Mouse (Mus musculus): ENCODE measurements around the gene Gpt2. TPM values are rescaled to one million over a fixed set of nuclear protein-coding genes. Genes with fewer than 3 reads are reported as not detected.

The Gpt2 gene
- polyA plus RNA-seq, 1 experiment = 11.3 TPM

- H3K27ac ChIP-seq (ENCODE audit: insufficient read depth, low read depth, low read length) = no peak overlapping the region
- H3K4me1 ChIP-seq (ENCODE audit: control insufficient read depth, insufficient read depth, insufficient read length, low read length) = no peaks in the 10 kb centered on the region
- H3K36me3 ChIP-seq (ENCODE audit: control insufficient read depth, insufficient read depth, low read length) = no peaks in the 10 kb centered on the region
- TF ChIP-seq POLR2A (IDR thresholded peaks at IDR 0.05; ENCODE audit: low read depth, low read length) (no peak), CTCF (IDR thresholded peaks at IDR 0.05; ENCODE audit: extremely low read depth, insufficient read length, insufficient replicate concordance, low read depth, low read length) (no peak)
- no peak overlapping the region for H3K4me3 ChIP-seq (ENCODE audit: low read depth, low read length)
- no peaks in the 10 kb centered on the region for H3K27me3 ChIP-seq (ENCODE audit: control insufficient read depth, insufficient read depth, low read length)
- WGBS = 88% methylated on average over 8 of the region's 8 CpGs
Observed at GRCm38 (mm10) chr8:85521332-85521731, 29.0 kb downstream of the Gpt2 start.

GRCm38 (mm10) chr8:85524086-85524485, 31.7 kb downstream of the Gpt2 start:
- no peaks in the 10 kb centered on the region for H3K36me3 ChIP-seq (ENCODE audit: control insufficient read depth, insufficient read depth, low read length)
- H3K4me1 ChIP-seq (ENCODE audit: control insufficient read depth, insufficient read depth, insufficient read length, low read length) = no peaks in the 10 kb centered on the region
- H3K27me3 ChIP-seq (ENCODE audit: control insufficient read depth, insufficient read depth, low read length) = no peaks in the 10 kb centered on the region
- no peak overlapping the region for H3K27ac ChIP-seq (ENCODE audit: insufficient read depth, low read depth, low read length)
- TF ChIP-seq POLR2A (IDR thresholded peaks at IDR 0.05; ENCODE audit: low read depth, low read length) = no peak
- TF ChIP-seq CTCF (IDR thresholded peaks at IDR 0.05; ENCODE audit: extremely low read depth, insufficient read length, insufficient replicate concordance, low read depth, low read length) = no peak
- 92% methylated on average over 7 of the region's 7 CpGs for WGBS
- H3K4me3 ChIP-seq (ENCODE audit: low read depth, low read length) = no peak overlapping the region

GRCm38 (mm10) chr8:85526105-85526504, 33.7 kb downstream of the Gpt2 start:
- Histone ChIP-seq H3K27me3 (ENCODE audit: control insufficient read depth, insufficient read depth, low read length) (no peaks in the 10 kb centered on the region), H3K27ac (ENCODE audit: insufficient read depth, low read depth, low read length) (no peak overlapping the region), H3K36me3 (ENCODE audit: control insufficient read depth, insufficient read depth, low read length) (no peaks in the 10 kb centered on the region), H3K4me3 (ENCODE audit: low read depth, low read length) (no peak overlapping the region), H3K4me1 (ENCODE audit: control insufficient read depth, insufficient read depth, insufficient read length, low read length) (no peaks in the 10 kb centered on the region)
- WGBS = 23% methylated on average over 6 of the region's 6 CpGs
- TF ChIP-seq CTCF (IDR thresholded peaks at IDR 0.05; ENCODE audit: extremely low read depth, insufficient read length, insufficient replicate concordance, low read depth, low read length) = peak; percentile 88; the same call in 1 of the 2 replicates
- no peak for TF ChIP-seq POLR2A (IDR thresholded peaks at IDR 0.05; ENCODE audit: low read depth, low read length)

- H3K4me3 ChIP-seq (ENCODE audit: low read depth, low read length) = no peak overlapping the region
Observed at GRCm38 (mm10) chr8:85528959-85529358, 36.6 kb downstream of the Gpt2 start.

GRCm38 (mm10) chr8:85530717-85531116, 38.3 kb downstream of the Gpt2 start:
- no peak overlapping the region for H3K27ac ChIP-seq (ENCODE audit: insufficient read depth, low read depth, low read length)
- H3K4me3 ChIP-seq (ENCODE audit: low read depth, low read length) = no peak overlapping the region
- no peak for TF ChIP-seq CTCF (IDR thresholded peaks at IDR 0.05; ENCODE audit: extremely low read depth, insufficient read length, insufficient replicate concordance, low read depth, low read length)
- H3K36me3 ChIP-seq (ENCODE audit: control insufficient read depth, insufficient read depth, low read length) = no peaks in the 10 kb centered on the region
- WGBS = 93% methylated on average over 1 of the region's 1 CpGs
- no peaks in the 10 kb centered on the region for H3K4me1 ChIP-seq (ENCODE audit: control insufficient read depth, insufficient read depth, insufficient read length, low read length)
- H3K27me3 ChIP-seq (ENCODE audit: control insufficient read depth, insufficient read depth, low read length) = no peaks in the 10 kb centered on the region

More at GRCm38 (mm10) chr8:85528959-85529358, 36.6 kb downstream of the Gpt2 start:
- WGBS = 46% methylated on average over 3 of the region's 3 CpGs
- no peak overlapping the region for H3K27ac ChIP-seq (ENCODE audit: insufficient read depth, low read depth, low read length)
- H3K36me3 ChIP-seq (ENCODE audit: control insufficient read depth, insufficient read depth, low read length) = no peaks in the 10 kb centered on the region
- no peaks in the 10 kb centered on the region for H3K4me1 ChIP-seq (ENCODE audit: control insufficient read depth, insufficient read depth, insufficient read length, low read length)
- TF ChIP-seq CTCF (IDR thresholded peaks at IDR 0.05; ENCODE audit: extremely low read depth, insufficient read length, insufficient replicate concordance, low read depth, low read length) (no peak), POLR2A (IDR thresholded peaks at IDR 0.05; ENCODE audit: low read depth, low read length) (no peak)
- no peaks in the 10 kb centered on the region for H3K27me3 ChIP-seq (ENCODE audit: control insufficient read depth, insufficient read depth, low read length)

- no peaks in the 10 kb centered on the region for H3K4me1 ChIP-seq (ENCODE audit: control insufficient read depth, insufficient read depth, insufficient read length, low read length)
- no peak overlapping the region for H3K27ac ChIP-seq (ENCODE audit: insufficient read depth, low read depth, low read length)
- H3K27me3 ChIP-seq (ENCODE audit: control insufficient read depth, insufficient read depth, low read length) = no peaks in the 10 kb centered on the region
- TF ChIP-seq CTCF (IDR thresholded peaks at IDR 0.05; ENCODE audit: extremely low read depth, insufficient read length, insufficient replicate concordance, low read depth, low read length) (no peak), POLR2A (IDR thresholded peaks at IDR 0.05; ENCODE audit: low read depth, low read length) (no peak)
- no peak overlapping the region for H3K4me3 ChIP-seq (ENCODE audit: low read depth, low read length)
- 70% methylated on average over 3 of the region's 3 CpGs for WGBS
- peaks cover 5% of the 10 kb centered on the region for H3K36me3 ChIP-seq (ENCODE audit: control insufficient read depth, insufficient read depth, low read length)
Observed at GRCm38 (mm10) chr8:85531471-85531870, 39.1 kb downstream of the Gpt2 start.

GRCm38 (mm10) chr8:85532843-85533242, 40.5 kb downstream of the Gpt2 start:
- Histone ChIP-seq H3K27me3 (ENCODE audit: control insufficient read depth, insufficient read depth, low read length) (no peaks in the 10 kb centered on the region), H3K27ac (ENCODE audit: insufficient read depth, low read depth, low read length) (no peak overlapping the region), H3K36me3 (ENCODE audit: control insufficient read depth, insufficient read depth, low read length) (peaks cover 12% of the 10 kb centered on the region), H3K4me3 (ENCODE audit: low read depth, low read length) (no peak overlapping the region), H3K4me1 (ENCODE audit: control insufficient read depth, insufficient read depth, insufficient read length, low read length) (no peaks in the 10 kb centered on the region)
- TF ChIP-seq POLR2A (IDR thresholded peaks at IDR 0.05; ENCODE audit: low read depth, low read length) (no peak), CTCF (IDR thresholded peaks at IDR 0.05; ENCODE audit: extremely low read depth, insufficient read length, insufficient replicate concordance, low read depth, low read length) (no peak)
- WGBS = 90% methylated on average over 4 of the region's 4 CpGs

- TF ChIP-seq POLR2A (IDR thresholded peaks at IDR 0.05; ENCODE audit: low read depth, low read length) (no peak), CTCF (IDR thresholded peaks at IDR 0.05; ENCODE audit: extremely low read depth, insufficient read length, insufficient replicate concordance, low read depth, low read length) (no peak)
- H3K27ac ChIP-seq (ENCODE audit: insufficient read depth, low read depth, low read length) = no peak overlapping the region
- no peak overlapping the region for H3K4me3 ChIP-seq (ENCODE audit: low read depth, low read length)
- H3K27me3 ChIP-seq (ENCODE audit: control insufficient read depth, insufficient read depth, low read length) = no peaks in the 10 kb centered on the region
- H3K36me3 ChIP-seq (ENCODE audit: control insufficient read depth, insufficient read depth, low read length) = peaks cover 17% of the 10 kb centered on the region
- 72% methylated on average over 2 of the region's 2 CpGs for whole genome bisulfite sequencing
- H3K4me1 ChIP-seq (ENCODE audit: control insufficient read depth, insufficient read depth, insufficient read length, low read length) = no peaks in the 10 kb centered on the region
Observed at GRCm38 (mm10) chr8:85533434-85533833, 41.1 kb downstream of the Gpt2 start.

Data from small intestine, adult 2 months (tissue).